Mouse (Mus musculus) gastrocnemius, adult 8-10 months (tissue): ENCODE measurements around the gene 2610028H24Rik. TPM values are rescaled to one million over a fixed set of nuclear protein-coding genes. Genes with fewer than 3 reads are reported as not detected.

Experiments used
- DNase-seq, 2 experiments: peaks; one replicate each; pipeline ENCODE4 v3.0.0; 2022; ENCODE audit warnings: low spot score in 2 of 2
- total RNA-seq, 4 experiments: library from RNA; stranded (reverse); gene quantifications; 2 replicates each; pipeline ENCODE4 v1.2.4; 2022

Gene 2610028H24Rik
- total RNA-seq = not detected

DNA sequence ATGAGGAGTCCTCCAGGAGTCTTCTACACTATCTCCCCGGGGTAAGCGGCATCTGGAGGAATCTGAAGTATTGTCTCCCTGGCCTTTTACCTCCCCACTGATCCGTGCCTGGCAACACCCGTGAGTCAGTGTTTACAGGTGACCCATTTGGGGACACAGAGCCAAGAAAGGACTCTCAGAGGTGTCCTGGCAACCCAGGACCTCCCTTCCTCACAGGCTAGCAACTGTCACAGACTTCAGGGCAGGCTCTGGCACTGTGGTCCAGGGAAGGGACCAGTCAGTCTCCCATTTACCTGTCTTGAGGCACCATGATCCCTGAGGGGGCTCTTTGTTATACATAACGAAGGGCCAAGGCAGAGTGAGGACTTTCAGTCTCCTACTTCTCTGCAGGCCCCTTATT, at the start of gene 2610028H24Rik:
2610028H24Rik (plus strand) TSS at position 231 of the 400 bp plus-strand sequence.
- DNase-seq = no peak

DNA sequence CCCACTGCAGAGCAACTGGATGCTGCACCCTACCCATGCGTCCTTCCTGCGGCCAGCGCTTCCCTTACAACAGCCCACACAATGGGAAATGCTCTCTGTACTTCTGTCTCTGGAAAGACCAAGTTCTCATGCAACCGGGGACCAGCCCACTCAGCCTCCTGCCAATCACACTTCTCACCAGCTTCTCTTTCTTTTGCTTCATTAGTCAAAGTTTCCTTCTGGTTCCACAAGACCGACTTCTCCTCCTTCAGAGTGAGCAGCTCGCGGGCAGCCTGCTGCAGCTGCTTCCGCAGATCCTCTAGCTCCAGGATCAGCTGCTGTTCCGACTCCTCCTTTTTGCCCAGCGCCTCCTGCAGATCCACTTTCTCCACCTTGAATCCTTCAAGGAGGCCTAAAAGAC, 40.4 kb upstream of the 2610028H24Rik start:
- DNase-seq = no peak

DNA sequence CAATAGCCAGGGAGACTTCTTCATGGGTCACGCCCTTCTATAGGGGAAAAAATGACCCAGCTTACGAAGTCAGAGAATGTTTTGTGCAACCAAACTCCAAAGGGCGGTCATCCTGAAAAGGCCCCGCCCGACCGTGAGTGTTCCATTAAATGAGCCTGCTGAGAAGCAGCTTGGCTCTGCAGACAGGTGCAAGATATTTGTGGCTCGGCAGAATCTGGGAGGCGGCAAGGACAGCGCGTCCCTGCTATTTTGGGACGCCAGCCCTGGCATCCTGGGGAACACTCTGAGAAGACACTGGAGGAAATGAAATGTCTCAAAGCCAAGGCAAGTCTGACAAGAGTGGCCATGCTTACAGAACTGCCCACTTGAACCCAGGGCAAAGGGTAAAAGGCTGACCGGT, 32.1 kb upstream of the 2610028H24Rik start:
- peak; percentile 66 to 87 for DNase-seq

DNA sequence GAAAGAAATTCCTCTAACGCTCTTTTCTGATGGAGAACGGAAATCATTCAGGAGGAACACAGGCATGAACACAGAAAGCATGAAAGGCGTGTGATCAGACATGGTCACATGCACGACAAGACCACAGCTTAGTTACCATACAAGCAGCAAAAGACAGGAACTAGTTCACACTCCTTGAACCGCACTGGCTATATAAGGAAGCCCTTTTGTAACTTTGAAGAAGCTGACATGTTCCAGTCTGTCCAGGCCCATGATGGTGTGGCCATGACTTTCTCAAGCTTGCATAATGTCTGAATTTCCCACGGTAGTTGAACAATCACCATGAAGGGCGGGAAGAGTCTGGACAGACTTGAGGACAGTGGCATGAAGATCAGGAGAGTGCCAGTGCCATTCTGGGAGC, 23.2 kb upstream of the 2610028H24Rik start:
- DNase-seq = no peak

DNA sequence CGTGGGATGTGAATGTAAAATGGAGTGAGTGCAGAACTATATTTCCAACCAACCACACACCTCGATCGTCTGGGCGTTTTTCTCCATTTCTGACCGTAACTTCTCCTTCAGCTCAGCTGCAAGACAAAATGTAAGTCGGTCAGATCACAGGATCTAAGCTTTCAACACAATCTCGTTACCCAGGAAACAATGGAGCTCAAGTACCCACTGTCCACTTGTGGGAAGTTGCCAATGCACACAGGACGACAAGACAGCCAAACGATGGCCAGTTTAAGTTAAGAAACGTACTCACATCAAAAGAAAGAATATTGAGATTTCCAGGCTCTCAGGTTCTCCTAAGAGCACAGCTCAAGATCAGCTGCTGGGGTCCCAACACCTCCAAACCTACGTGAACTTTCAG, 15.0 kb upstream of the 2610028H24Rik start:
- no peak for DNase-seq

DNA sequence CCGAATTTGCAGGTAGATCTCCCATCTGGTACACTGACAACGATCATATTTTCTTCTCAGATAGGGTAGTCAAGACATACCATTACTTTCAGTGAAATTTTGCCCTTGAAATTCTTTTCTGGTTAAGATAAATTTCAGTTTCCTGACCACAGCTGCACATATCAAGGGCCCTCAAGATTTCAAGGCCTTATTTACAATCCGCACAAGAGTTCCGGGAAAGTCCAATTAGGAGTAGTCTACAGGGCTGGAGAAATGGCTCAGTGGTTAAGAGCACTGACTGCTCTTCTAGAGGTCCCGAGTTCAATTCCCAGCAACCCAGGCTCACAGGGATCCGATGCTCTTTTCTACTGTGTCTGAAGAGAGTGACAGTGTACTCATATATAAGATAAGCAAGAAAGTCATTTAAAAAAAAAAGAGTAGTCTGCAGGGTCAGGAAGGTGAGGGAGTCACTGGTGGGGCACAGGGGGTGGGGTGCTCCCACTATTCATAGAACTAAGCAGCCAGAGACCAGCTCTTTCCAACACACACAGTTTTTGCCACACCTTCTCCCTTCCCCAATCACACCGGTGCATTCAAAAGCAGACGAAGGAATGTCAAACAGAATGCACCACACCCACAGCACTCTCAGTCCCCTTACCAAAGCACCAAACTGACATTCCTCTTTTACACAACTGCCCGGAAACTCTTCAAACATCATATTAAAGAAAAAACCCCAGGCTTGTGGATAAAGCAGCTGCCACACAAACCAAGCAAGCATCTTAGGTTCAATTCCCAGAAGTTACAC, 9.6 kb upstream of the 2610028H24Rik start:
- no peak for DNase-seq

DNA sequence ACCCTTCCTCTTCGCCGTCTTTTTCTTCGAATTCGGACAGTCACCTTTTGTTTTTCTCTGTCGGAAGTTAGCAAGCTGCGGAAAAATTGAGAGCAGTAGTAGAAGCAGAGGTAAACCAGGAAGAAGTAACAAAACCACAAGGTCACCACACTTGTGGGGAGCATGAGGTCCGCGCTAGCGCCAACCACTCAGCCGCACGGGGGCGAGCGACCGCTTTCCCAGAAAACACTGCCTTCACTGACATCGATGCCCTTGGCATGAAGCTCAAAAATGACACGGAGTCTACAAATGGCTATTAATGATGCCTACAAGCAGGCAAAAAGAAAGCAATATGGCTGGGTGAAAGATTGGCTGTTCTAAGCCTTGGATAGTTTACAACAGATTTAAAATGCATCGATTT, 8.6 kb upstream of the 2610028H24Rik start, which contains the start of gene AC141477.1:
AC141477.1 (minus strand) TSS at position 164 of the 400 bp plus-strand sequence.
- no peak for DNase-seq

DNA sequence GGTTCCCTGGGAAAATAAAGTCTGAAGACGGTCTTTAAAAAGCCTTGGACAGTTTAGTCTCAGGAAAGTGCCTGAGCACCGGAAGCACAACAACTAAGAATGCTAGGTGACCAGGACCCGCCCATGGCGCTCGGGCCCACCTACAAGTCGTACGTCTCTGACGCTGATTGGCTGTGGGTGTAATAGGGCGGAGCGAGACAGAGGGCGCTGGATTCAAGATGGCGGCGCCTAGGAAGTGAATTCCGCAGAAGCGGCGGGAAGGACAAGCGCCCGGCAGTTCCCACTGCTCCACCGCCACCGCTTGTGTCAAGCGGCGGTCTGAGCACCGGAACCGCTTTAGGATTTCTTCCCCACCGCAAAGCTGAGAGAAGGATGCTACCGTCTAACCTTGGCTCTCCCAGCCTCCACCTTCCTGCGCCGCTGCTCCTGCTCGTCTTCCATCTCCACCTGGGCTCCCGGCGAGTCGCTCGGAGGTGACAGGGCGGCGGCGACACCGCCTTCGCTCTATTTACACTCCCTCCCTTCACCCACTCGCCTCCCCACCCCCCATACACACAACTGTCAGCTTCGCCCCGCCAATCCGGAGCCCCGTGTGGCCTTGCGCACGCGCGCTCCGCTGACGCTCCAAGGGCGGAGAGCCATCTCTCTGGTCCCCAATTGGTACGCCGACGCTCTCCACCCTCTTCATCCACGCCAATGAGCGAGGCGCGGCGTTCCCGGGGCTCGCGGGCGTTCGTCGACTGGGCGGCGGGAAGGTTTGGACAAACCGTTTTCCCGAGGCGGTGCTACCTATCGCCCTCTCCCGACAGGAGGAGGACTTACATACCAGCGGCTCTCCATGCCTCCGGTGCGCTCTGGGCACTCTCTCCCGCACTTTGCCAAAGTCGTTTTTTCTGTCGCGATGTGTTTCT, 6.4 kb upstream of the 2610028H24Rik start, which contains the start of gene Pcnt:
Pcnt (minus strand) TSS at position 609 of the 911 bp plus-strand sequence.
- peak; percentile 95 to 98 for DNase-seq

DNA sequence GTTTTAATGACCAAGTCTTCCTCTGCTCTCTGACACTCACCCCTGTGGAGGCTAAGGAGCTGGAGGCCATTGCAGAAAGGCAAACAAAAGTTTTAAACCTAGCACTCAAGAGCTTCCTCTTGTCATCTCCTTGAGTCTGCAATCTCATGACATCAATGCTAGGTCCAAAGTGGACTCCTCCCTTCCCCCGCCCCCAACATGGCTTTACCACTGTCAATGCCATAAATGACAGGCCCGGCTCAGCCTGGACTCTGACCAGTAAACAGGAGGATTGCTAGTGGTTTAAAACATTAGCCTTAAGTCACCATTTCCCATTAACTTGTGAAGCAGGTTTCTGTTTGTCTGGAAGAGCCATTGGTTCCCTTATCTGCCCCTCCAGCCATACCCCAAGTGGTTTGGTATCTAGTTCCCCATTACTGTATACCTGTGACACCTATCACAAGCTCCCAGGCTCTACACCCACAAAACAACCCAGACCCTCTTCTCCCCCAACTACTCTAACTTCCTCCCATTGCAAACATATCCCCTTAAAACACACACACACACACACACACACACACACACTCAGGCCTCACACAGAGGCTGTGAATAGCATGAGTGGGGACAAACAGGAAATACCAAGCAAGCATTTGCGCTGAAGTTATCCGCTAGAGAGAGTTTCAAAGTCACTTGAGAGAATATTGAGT, 2.7 kb upstream of the 2610028H24Rik start:
- no peak for DNase-seq

DNA sequence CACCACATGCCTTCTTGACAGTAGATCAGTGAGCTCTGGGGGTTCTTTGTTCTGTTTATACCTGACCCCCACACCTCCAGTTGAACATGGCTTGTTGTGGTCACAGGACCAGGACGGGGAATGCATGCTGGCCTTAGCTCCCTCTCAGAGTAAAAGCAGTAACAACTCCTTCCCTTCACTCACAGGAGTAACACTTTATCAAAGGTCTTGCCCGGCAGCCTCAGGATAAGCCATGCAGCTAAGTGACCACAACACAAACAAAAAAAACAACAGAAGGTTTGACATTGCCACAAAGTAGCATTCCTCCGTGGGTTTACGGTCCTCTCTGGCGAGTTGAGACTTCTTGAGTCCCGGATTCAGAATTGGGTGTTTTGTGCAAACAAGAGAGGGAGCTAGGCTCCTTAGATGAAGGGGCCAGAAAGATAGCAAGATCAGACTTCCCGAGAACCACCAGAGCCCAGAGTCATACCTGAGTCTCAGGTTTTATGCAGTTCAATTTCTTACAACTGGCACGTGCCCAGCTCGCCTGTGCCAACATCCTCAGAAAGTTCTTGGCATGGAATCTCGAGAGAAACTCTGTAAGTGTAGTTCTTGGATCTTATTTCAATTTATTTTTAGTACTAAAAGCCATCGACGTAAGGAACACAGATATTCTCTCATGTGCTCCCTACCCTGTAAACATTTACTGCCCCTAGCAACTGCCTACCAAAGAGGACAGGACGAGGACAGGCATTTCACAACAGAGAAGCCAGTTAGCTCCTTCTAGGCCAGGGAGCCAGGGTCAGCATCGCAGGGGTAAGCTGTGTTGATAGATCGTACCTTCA, 1.3 kb upstream of the 2610028H24Rik start:
- DNase-seq = peak; percentile 46 to 55

DNA sequence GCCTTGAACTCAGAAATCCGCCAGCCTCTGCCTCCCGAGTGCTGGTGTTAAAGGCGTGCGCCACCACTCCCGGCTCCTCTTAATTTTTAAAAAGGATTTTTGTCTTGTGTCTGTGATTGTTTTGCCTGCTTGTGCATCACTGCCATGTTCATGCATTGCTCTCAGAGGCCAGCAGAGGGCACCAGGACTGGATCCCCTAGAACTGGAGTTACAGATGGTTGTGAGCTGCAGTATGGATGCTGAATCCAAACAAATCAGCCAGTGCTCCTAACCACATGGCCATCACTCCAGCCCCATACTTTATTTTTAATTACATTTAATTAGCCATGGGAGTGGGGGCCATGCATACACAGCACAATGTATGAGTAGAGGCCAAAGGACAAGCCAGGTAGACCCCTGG, 6.4 kb downstream of the 2610028H24Rik start:
- no peak for DNase-seq

DNA sequence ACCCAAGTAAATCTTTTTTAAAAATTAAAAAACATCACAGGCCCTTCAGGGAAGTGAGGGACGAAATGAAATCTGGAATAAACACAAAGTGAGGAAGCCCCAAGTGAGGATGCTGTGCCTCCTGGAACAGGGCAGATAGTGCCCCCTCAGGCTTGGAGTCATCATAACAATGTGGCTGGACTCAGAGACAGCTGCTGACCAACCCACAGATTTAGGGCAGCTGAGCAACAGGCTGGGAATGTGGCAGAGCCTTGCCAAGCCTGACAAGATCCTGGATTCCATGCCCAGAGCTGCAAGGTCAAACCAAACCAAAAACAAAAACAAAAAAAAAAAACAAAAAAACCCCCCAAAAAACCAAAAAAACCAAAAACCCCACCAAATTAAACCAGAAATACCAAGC, 12.4 kb downstream of the 2610028H24Rik start:
- DNase-seq = no peak

DNA sequence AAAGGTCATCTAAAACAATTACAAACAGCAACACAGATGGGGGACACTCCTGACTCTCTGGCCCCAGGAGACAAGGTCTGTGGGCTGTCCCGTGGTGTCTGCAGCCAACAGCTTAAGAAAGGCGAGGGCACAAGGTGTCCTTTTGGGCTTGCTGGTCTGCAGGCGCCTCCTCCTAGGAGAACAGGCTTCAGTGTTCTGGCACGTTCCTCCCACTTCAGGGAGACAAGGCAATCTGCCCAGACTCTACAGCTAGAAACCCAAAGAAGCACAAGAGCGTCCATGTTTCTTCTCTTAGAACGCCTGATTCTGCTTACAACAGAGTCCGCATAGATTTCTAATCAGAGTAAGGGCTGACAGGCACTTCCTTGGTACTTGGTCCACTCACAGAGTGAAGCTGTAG, 13.4 kb downstream of the 2610028H24Rik start:
- no peak for DNase-seq

DNA sequence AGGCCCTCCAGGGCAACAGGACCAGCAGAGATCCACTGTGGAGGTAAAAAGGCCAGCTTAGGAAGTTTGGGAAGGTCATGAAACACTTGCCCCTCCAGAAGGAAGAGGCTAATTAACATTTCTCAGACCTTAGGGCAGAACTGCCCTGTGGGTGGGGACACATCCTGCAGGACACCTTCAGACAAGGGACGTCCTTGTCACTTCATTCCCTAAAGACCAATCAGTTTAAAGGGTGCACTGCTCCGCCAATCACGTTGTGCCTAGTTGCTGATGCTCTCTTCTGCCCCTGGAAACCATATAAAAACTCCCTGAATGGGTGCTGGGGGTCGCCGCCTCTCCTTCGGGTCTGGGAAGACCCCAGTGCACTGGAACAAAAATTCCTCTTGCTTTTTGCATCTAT, 13.8 kb downstream of the 2610028H24Rik start:
- DNase-seq = no peak

DNA sequence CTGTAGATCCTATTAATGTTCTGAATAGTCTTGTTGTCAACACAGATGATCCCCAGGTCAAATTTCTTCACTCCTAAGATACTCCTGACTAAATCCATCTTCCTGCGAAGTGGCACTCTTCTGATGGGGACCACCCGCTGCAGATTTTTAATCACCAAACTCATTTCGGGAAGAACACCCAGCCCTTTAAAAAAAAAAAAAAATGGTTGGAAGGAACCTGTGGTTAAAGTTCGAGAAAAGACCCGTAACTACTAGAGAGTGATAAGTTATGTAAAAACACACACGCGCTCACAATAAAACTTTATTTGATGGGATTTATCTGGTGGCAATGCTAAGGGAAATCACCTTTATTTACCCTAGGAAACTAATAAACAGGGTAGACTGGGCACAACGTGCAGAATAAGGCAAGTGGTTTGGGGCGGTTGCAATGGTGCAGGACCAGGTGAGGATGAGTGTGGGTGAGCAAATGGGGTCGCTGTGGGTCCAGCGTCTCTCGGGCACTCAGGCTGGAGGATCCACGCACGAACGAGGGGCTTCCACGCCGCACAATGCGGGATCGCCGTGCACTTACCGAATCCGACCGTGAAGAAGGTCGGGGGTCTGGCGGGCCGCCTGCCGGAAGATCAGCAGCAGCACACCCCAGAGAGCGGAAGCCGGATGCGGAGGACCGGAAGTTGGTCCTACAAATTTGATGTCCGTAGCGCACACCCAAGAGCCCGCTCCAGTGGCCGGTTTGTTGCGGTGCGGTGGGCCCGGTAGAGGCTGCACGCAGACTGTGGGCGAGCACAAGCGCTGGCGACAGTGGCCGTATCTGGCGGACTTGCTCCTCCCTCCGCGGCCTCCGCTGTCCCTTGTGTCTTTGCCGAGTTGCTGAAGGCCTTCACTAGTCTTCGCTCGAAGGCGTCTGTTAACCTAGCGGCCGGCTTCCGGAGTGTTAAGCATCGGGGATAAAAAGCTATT, 19.6 kb downstream of the 2610028H24Rik start, which contains the start of the genes Mcm3ap and Ybey:
Mcm3ap (plus strand) TSS at position 725 of the 960 bp plus-strand sequence.
Ybey (minus strand) TSS at position 912 of the 960 bp plus-strand sequence.
- peak; percentile 75 to 84 for DNase-seq

DNA sequence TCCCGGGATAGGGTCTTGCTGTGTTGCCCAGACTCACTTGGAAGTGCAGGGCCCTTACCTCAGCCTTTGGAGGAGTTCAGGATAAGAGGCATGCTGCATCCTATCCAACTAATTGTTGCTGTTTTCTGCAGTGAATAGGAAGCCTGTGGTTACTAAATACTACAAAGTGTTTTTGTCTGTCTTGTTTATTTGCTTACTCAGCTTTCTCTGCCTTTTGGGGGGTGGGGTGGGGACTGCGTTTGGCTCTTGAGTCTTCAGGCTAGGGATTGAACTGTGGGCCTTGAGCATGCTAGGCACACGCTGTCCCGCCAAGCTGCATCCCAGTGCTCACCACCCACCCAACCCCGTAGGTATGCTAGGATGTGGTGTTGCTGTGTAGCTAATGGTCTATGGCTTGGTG, 24.9 kb downstream of the 2610028H24Rik start:
- DNase-seq = no peak

DNA sequence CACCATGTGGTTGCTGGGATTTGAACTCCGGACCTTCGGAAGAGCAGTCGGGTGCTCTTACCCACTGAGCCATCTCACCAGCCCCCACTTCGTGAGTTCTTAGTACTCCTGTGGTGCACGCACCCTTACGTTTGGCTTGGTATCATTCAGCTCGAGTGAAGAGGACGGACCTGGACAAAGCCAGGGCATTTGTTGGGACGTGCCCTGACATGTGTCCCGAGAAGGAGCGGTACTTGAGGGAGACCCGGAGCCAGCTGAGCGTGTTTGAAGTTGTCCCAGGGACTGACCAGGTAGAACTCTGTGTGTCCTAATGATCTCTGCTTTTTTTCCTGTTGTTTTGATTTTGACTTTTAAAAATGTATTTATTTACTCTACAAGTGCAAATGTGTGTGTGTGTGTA, 32.0 kb downstream of the 2610028H24Rik start:
- DNase-seq = no peak

DNA sequence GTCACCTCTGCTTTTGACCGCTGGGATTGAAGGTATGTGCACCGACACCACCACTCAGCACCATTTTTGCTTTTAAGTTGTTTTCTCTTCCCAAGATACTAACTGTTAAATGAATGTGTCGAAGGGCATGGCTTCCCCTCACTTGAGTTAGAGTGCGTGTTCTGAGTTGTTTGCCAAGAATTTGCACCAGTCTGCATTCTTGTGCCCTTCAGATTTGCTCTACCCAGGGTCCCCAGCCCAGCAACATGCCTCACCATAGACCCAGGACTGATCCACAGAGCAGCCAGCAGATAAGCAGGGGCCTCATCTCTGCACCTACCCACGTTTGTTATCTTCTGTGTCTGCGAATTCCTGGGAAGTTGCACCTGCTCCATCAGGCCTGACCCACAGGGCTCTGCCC, 32.6 kb downstream of the 2610028H24Rik start:
- DNase-seq = no peak

DNA sequence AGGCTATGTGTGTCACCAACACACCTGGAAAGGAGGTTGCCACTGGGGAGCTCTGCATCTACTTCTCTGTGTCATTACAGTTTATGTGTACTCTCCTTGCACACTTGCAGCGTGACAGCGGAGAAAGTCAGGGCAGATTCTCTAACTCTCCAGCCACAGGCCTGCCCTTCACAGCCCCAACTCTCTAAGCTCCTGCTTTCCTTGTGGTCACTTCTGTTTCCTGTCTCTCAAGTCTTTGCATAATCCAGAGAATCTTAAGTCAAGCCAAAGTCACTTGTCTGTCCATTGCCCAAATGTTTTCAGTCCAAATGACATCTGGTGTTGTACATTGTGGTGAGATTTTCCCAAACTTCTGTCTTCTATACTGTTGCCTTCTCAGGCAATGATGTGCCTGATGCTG, 37.4 kb downstream of the 2610028H24Rik start:
- no peak for DNase-seq
